Mouse (Mus musculus) myocyte (in vitro differentiated cells): ENCODE results near the gene Mtrex.

Experiments
- CEBPB ChIP-seq: IDR thresholded peaks from 2 replicates; pipeline ENCODE4 v1.6.1; 2011; ENCODE audit warnings: mild to moderate bottlenecking, moderate library complexity; ENCODE audit not compliant: poor library complexity, insufficient read depth, severe bottlenecking
- MAX ChIP-seq: IDR thresholded peaks from one replicate; pipeline ENCODE4 v1.6.1; 2011; ENCODE audit warnings: low read depth, mild to moderate bottlenecking, control low read depth
- MYOG ChIP-seq, 3 experiments: IDR thresholded peaks; one replicate each; pipeline ENCODE4 v1.6.1; 2011; ENCODE audit warnings: control low read depth in 2 of 3, low read depth in 2 of 3, mild to moderate bottlenecking in 2 of 3; ENCODE audit not compliant: insufficient read length in 2 of 3, control insufficient read depth in 1 of 3, insufficient read depth in 1 of 3
- POLR2A ChIP-seq: IDR thresholded peaks from one replicate; pipeline ENCODE4 v1.6.1; 2011; ENCODE audit warnings: low read depth, mild to moderate bottlenecking, control low read depth, moderate library complexity; ENCODE audit not compliant: insufficient read length
- SRF ChIP-seq: IDR thresholded peaks from one replicate; pipeline ENCODE4 v1.6.1; 2011; ENCODE audit warnings: low read depth; ENCODE audit not compliant: control insufficient read depth, insufficient read length
- TCF12 ChIP-seq: IDR thresholded peaks from one replicate; pipeline ENCODE4 v1.6.1; 2011; ENCODE audit warnings: mild to moderate bottlenecking, control low read depth; ENCODE audit not compliant: poor library complexity, insufficient read depth, severe bottlenecking
- USF1 ChIP-seq: IDR thresholded peaks from one replicate; pipeline ENCODE4 v1.6.1; 2011; ENCODE audit warnings: low read depth, mild to moderate bottlenecking, control low read depth, moderate library complexity

DNA sequence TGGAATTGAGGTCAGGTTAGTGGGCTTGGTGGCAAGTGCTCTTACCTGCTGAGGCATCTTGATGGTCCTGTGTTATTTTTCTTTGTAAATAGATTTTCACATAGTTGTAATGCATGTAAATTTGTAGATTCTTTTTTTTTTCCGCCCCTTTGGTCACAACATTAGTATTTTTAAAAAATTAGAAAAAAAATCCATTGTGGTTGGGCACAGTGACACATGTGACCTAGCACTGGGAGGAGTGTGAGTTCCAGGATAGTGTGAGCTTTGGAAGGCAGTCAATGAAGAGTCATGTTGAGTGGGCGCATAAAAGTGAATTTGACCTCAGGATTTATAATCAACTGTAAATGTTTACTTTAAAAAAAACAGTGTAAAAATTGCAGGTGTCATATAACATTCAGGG, 66.8 kb downstream of the Mtrex start:
- no peak for TF ChIP-seq CEBPB
- no peak for TF ChIP-seq USF1
- TF ChIP-seq POLR2A = no peak
- no peak for TF ChIP-seq TCF12
- no peak for TF ChIP-seq MYOG (IDR thresholded peaks at IDR 0.05; ENCODE audit: control insufficient read depth in 1 of 3, insufficient read depth in 1 of 3, insufficient read length in 2 of 3, low read depth in 2 of 3)
- TF ChIP-seq MAX = no peak
- no peak for TF ChIP-seq SRF
